Mouse (Mus musculus): ENCODE measurements around the gene Clstn2. TPM values are rescaled to one million over a fixed set of nuclear protein-coding genes. Genes with fewer than 3 reads are reported as not detected.

Clstn2 gene
- total RNA-seq, 2 experiments from 2014 or later = 92.1 to 97.0 TPM

GRCm38 (mm10) chr9:97957508-97957907 lies 75.5 kb downstream of the Clstn2 start:
- no peak for DNase-seq (ENCODE audit: low spot score in 2 of 2)
- intact Hi-C loops (cut with DNase I) = no loop called here

- intact Hi-C loops (cut with DNase I) = no loop called here
- no peak for DNase-seq (ENCODE audit: low spot score in 2 of 2)
Measured at GRCm38 (mm10) chr9:97956407-97957106, 76.4 kb downstream of the Clstn2 start.

- peak; percentile 45 to 62 for DNase-seq (ENCODE audit: low spot score in 2 of 2)
- intact Hi-C loops (cut with DNase I) = no loop called here
Measured at GRCm38 (mm10) chr9:97953746-97954359, 79.1 kb downstream of the Clstn2 start.

GRCm38 (mm10) chr9:97950378-97951006 lies 82.5 kb downstream of the Clstn2 start:
- DNase-seq (ENCODE audit: low spot score in 2 of 2) = no peak
- intact Hi-C loops (cut with DNase I) = no loop called here

- DNase-seq (ENCODE audit: low spot score in 2 of 2) = no peak
- intact Hi-C loops (cut with DNase I) = no loop called here
Measured at GRCm38 (mm10) chr9:97919326-97919725, 113.7 kb downstream of the Clstn2 start.

- no peak for DNase-seq (ENCODE audit: low spot score in 2 of 2)
- intact Hi-C loops (cut with DNase I) = no loop called here
Measured at GRCm38 (mm10) chr9:97891415-97891814, 141.6 kb downstream of the Clstn2 start.

GRCm38 (mm10) chr9:97883336-97883735 lies 149.6 kb downstream of the Clstn2 start:
- DNase-seq (ENCODE audit: low spot score in 2 of 2) = peak; percentile 31 to 87
- intact Hi-C loops (cut with DNase I) = loop anchor here (10.0 kb wide), 1 partner anchor 141 kb away; no protein-coding TSS in a partner anchor

GRCm38 (mm10) chr9:97867013-97867700 lies 165.8 kb downstream of the Clstn2 start:
- DNase-seq (ENCODE audit: low spot score in 2 of 2) = no peak
- intact Hi-C loops (cut with DNase I) = no loop called here

GRCm38 (mm10) chr9:97852859-97853258 lies 180.1 kb downstream of the Clstn2 start:
- no peak for DNase-seq (ENCODE audit: low spot score in 2 of 2)
- intact Hi-C loops (cut with DNase I) = no loop called here

GRCm38 (mm10) chr9:97847873-97848838 lies 184.8 kb downstream of the Clstn2 start:
- intact Hi-C loops (cut with DNase I) = no loop called here
- DNase-seq (ENCODE audit: low spot score in 2 of 2) = peak; percentile 12 to 15

- no peak for DNase-seq (ENCODE audit: low spot score in 2 of 2)
- intact Hi-C loops (cut with DNase I) = no loop called here
Measured at GRCm38 (mm10) chr9:97842054-97842453, 190.9 kb downstream of the Clstn2 start.

GRCm38 (mm10) chr9:97831216-97831615 lies 201.8 kb downstream of the Clstn2 start:
- intact Hi-C loops (cut with DNase I) = no loop called here
- no peak for DNase-seq (ENCODE audit: low spot score in 2 of 2)

- intact Hi-C loops (cut with DNase I) = no loop called here
- no peak for DNase-seq (ENCODE audit: low spot score in 2 of 2)
Measured at GRCm38 (mm10) chr9:97829919-97830318, 203.1 kb downstream of the Clstn2 start.

GRCm38 (mm10) chr9:97827689-97828088 lies 205.3 kb downstream of the Clstn2 start:
- intact Hi-C loops (cut with DNase I) = no loop called here
- peak; percentile 10 to 45 for DNase-seq (ENCODE audit: low spot score in 2 of 2)

- intact Hi-C loops (cut with DNase I) = no loop called here
- no peak for DNase-seq (ENCODE audit: low spot score in 2 of 2)
Measured at GRCm38 (mm10) chr9:97826077-97826947, 206.7 kb downstream of the Clstn2 start.

- DNase-seq (ENCODE audit: low spot score in 2 of 2) = no peak
- intact Hi-C loops (cut with DNase I) = no loop called here
Measured at GRCm38 (mm10) chr9:97817116-97817515, 215.9 kb downstream of the Clstn2 start.

- DNase-seq (ENCODE audit: low spot score in 2 of 2) = no peak
- intact Hi-C loops (cut with DNase I) = no loop called here
Measured at GRCm38 (mm10) chr9:97816143-97816805, 216.7 kb downstream of the Clstn2 start.

- intact Hi-C loops (cut with DNase I) = no loop called here
- DNase-seq (ENCODE audit: low spot score in 2 of 2) = peak; percentile 9 to 25
Measured at GRCm38 (mm10) chr9:97813157-97813556, 219.8 kb downstream of the Clstn2 start.

Data from left cerebral cortex, postnatal 14 days (tissue).